Comparison of ENCODE assay signal across 19 mouse cellular contexts in genomic region chr5:3472311-3473156, GRCm38 (mm10).
DNase-seq lines count a peak whose midpoint lies in the region; ATAC-seq lines count a peak whose summit lies in the region.
"Had no signal": no experiment of that assay in that cellular context is flagged by ENCODE, and none has a peak within 500 bp of the region (broad histone marks: within the 10 kb centered on the region; RNA-seq: fewer than 3 reads in every experiment).

No protein-coding gene starts in this region.

- 78% methylated on average over 22 of the region's 22 CpGs for WGBS in intestine, embryonic 14.5 days
- 83% methylated on average over 22 of the region's 22 CpGs for WGBS in intestine, embryonic 16.5 days
- 89% methylated on average over 22 of the region's 22 CpGs for WGBS in hindbrain, embryonic 11.5 days

- H3K9ac ChIP-seq in intestine, embryonic 14.5 days (ENCODE audit: low read length) = no peak overlapping the region
- no peak overlapping the region for H3K9ac ChIP-seq in intestine, embryonic 16.5 days (ENCODE audit: low read depth, low read length)
- H3K9ac ChIP-seq in hindbrain, embryonic 11.5 days (ENCODE audit: low read depth, low read length) = no peak overlapping the region
- H3K9ac ChIP-seq: embryonic facial prominence, embryonic 13.5 days; heart, embryonic 12.5 days; intestine, embryonic 15.5 days; midbrain, embryonic 15.5 days; stomach, embryonic 15.5 days had no signal

- no peaks in the 10 kb centered on the region for H3K4me1 ChIP-seq in intestine, embryonic 14.5 days (replicated peaks; ENCODE audit: control insufficient read depth, insufficient read depth, low read length)
- no peaks in the 10 kb centered on the region for H3K4me1 ChIP-seq in intestine, embryonic 16.5 days (ENCODE audit: control insufficient read depth, insufficient read depth, low read length)
- no peaks in the 10 kb centered on the region for H3K4me1 ChIP-seq in hindbrain, embryonic 11.5 days (replicated peaks; ENCODE audit: control insufficient read depth, insufficient read depth, low read length)
- H3K4me1 ChIP-seq: embryonic facial prominence, embryonic 13.5 days; heart, embryonic 12.5 days; hindbrain, embryonic 10.5 days; intestine, embryonic 15.5 days; midbrain, embryonic 15.5 days; stomach, embryonic 15.5 days had no signal

- H3K27me3 ChIP-seq in intestine, embryonic 14.5 days (replicated peaks; ENCODE audit: control insufficient read depth, insufficient read depth, low read length) = no peaks in the 10 kb centered on the region
- no peaks in the 10 kb centered on the region for H3K27me3 ChIP-seq in intestine, embryonic 16.5 days (replicated peaks; ENCODE audit: control insufficient read depth, insufficient read depth, low read length)
- H3K27me3 ChIP-seq in hindbrain, embryonic 11.5 days (ENCODE audit: control insufficient read depth, insufficient read depth, low read length) = no peaks in the 10 kb centered on the region
- H3K27me3 ChIP-seq: embryonic facial prominence, embryonic 13.5 days; heart, embryonic 12.5 days; intestine, embryonic 15.5 days; midbrain, embryonic 15.5 days; stomach, embryonic 15.5 days had no signal

- H3K4me2 ChIP-seq in intestine, embryonic 14.5 days (ENCODE audit: low read length) = no peak overlapping the region
- H3K4me2 ChIP-seq in intestine, embryonic 16.5 days (ENCODE audit: low read depth, low read length) = no peak overlapping the region
- no peak overlapping the region for H3K4me2 ChIP-seq in hindbrain, embryonic 11.5 days (replicated peaks; ENCODE audit: low read depth, low read length)
- H3K4me2 ChIP-seq: embryonic facial prominence, embryonic 13.5 days; heart, embryonic 12.5 days; intestine, embryonic 15.5 days; liver, embryonic 11.5 days; midbrain, embryonic 15.5 days; stomach, embryonic 15.5 days had no signal

- ATAC-seq in intestine, embryonic 14.5 days (replicated peaks; ENCODE audit: low FRiP score, low TSS enrichment, low read depth) = no peak
- ATAC-seq in intestine, embryonic 16.5 days = no peak
- peak; percentile 57 for ATAC-seq in common myeloid progenitor, adult 5-6 weeks (replicated peaks; ENCODE audit: low read depth, poor library complexity, severe bottlenecking)
- ATAC-seq in hindbrain, embryonic 11.5 days (ENCODE audit: low FRiP score) = no peak
- ATAC-seq: intestine, embryonic 15.5 days; midbrain, embryonic 15.5 days had no signal

- no peaks in the 10 kb centered on the region for H3K9me3 ChIP-seq in intestine, embryonic 14.5 days (ENCODE audit: control insufficient read depth, low read length)
- no peaks in the 10 kb centered on the region for H3K9me3 ChIP-seq in intestine, embryonic 16.5 days (ENCODE audit: control insufficient read depth, low read length)
- H3K9me3 ChIP-seq in hindbrain, embryonic 11.5 days (ENCODE audit: control insufficient read depth, low read length) = no peaks in the 10 kb centered on the region
- H3K9me3 ChIP-seq: embryonic facial prominence, embryonic 13.5 days; heart, embryonic 12.5 days; hindbrain, embryonic 10.5 days; intestine, embryonic 15.5 days; midbrain, embryonic 15.5 days; stomach, embryonic 15.5 days had no signal

- H3K27ac ChIP-seq in intestine, embryonic 14.5 days (ENCODE audit: low read depth) = no peak overlapping the region
- no peak overlapping the region for H3K27ac ChIP-seq in intestine, embryonic 16.5 days (ENCODE audit: low read length)
- no peak overlapping the region for H3K27ac ChIP-seq in hindbrain, embryonic 11.5 days (ENCODE audit: low read depth, low read length)
- H3K27ac ChIP-seq: embryonic facial prominence, embryonic 13.5 days; hindbrain, embryonic 10.5 days; intestine, embryonic 15.5 days; kidney, postnatal 0 days; layer of hippocampus, adult 2 months; macrophage; midbrain, embryonic 15.5 days; stomach, embryonic 15.5 days had no signal

- H3K4me3 ChIP-seq in intestine, embryonic 14.5 days (ENCODE audit: low read depth, low read length) = no peak overlapping the region
- H3K4me3 ChIP-seq in intestine, embryonic 16.5 days (ENCODE audit: low read length) = no peak overlapping the region
- no peak overlapping the region for H3K4me3 ChIP-seq in hindbrain, embryonic 11.5 days (ENCODE audit: low read depth, low read length)
- H3K4me3 ChIP-seq: embryonic facial prominence, embryonic 13.5 days; heart, embryonic 12.5 days; hindbrain, embryonic 10.5 days; intestine, embryonic 15.5 days; layer of hippocampus, adult 2 months; midbrain, embryonic 15.5 days; stomach, embryonic 15.5 days had no signal

- no peaks in the 10 kb centered on the region for H3K36me3 ChIP-seq in intestine, embryonic 14.5 days (ENCODE audit: control insufficient read depth, insufficient read depth, low read length)
- peaks cover under 1% of the 10 kb centered on the region; the same call in 1 of the 2 replicates for H3K36me3 ChIP-seq in intestine, embryonic 16.5 days (ENCODE audit: control insufficient read depth, insufficient read depth, low read length)
- H3K36me3 ChIP-seq in hindbrain, embryonic 11.5 days (ENCODE audit: control insufficient read depth, insufficient read depth, low read length) = no peaks in the 10 kb centered on the region
- H3K36me3 ChIP-seq: embryonic facial prominence, embryonic 13.5 days; hindbrain, embryonic 10.5 days; intestine, embryonic 15.5 days; midbrain, embryonic 15.5 days; stomach, embryonic 15.5 days had no signal

- DNase-seq in intestine, embryonic 14.5 days (ENCODE audit: low spot score) = peak; percentile 39
- DNase-seq in ovary, adult 18-20 months (ENCODE audit: low spot score) = peak; percentile 43
- DNase-seq in ovary, postnatal 14 days (ENCODE audit: low spot score) = no peak
- no peak for DNase-seq in natural killer cell, adult 2 months (ENCODE audit: low spot score in 2 of 2)
- DNase-seq in hindbrain, embryonic 11.5 days (ENCODE audit: low spot score) = no peak
- DNase-seq: cerebellum, adult 8-10 months; gastrocnemius, postnatal 10 days had no signal

Comparison
In these comparisons a context has a peak if more than half of its experiments do, and no peak if none do; other contexts are left out.
1. DNase-seq: peak in intestine, embryonic 14.5 days (single experiment) and ovary, adult 18-20 months (single experiment); none in ovary, postnatal 14 days (single experiment), natural killer cell, adult 2 months (0 of 2) and hindbrain, embryonic 11.5 days (single experiment).